Mouse (Mus musculus) G1E (cell line): ENCODE measurements around the gene Tmem88. TPM values are rescaled to one million over a fixed set of nuclear protein-coding genes. Genes with fewer than 3 reads are reported as not detected.

ENCODE experiments used
- ATAC-seq: 2 replicates; pipeline ENCODE4 v1.8.0; 2016; ENCODE audit warnings: mild to moderate bottlenecking; ENCODE audit not compliant: insufficient number of reproducible peaks, poor library complexity, low FRiP score, severe bottlenecking; ENCODE audit errors: extremely low read depth
- DNase-seq: peaks from one replicate; pipeline ENCODE4 v3.0.0; 2012; ENCODE audit warnings: low spot score
- H3K27me3 ChIP-seq: 2 replicates; pipeline ENCODE4 v1.6.1; 2012; ENCODE audit warnings: mild to moderate bottlenecking, low read length, inconsistent platforms; ENCODE audit not compliant: insufficient read depth
- H3K36me3 ChIP-seq: replicated peaks from 2 replicates; pipeline ENCODE3; 2012; ENCODE audit warnings: mild to moderate bottlenecking, inconsistent platforms
- H3K4me1 ChIP-seq: 2 replicates; pipeline ENCODE4 v1.6.1; 2012; ENCODE audit warnings: low read depth, low read length, inconsistent platforms, mixed read lengths; ENCODE audit not compliant: insufficient read depth
- H3K4me3 ChIP-seq: 2 replicates; pipeline ENCODE4 v1.5.1; 2012; ENCODE audit warnings: low read depth, mild to moderate bottlenecking, inconsistent platforms, low read length, moderate library complexity, mixed read lengths
- H3K9me3 ChIP-seq: replicated peaks from 2 replicates; pipeline ENCODE4 v1.6.1; 2012; ENCODE audit warnings: inconsistent platforms
- CTCF ChIP-seq: IDR thresholded peaks from 2 replicates; pipeline ENCODE4 v1.5.1; 2012; ENCODE audit warnings: low read depth, low read length, inconsistent platforms, mixed read lengths
- GATA1 ChIP-seq: IDR thresholded peaks from 2 replicates; pipeline ENCODE4 v1.6.1; 2012; ENCODE audit warnings: borderline replicate concordance, low read length, inconsistent platforms, mixed read lengths
- GATA2 ChIP-seq: IDR thresholded peaks from 2 replicates; pipeline ENCODE4 v1.6.1; 2012; ENCODE audit warnings: low read depth, low read length, inconsistent platforms, borderline replicate concordance
- POLR2AphosphoS5 ChIP-seq: IDR thresholded peaks from 2 replicates; pipeline ENCODE4 v1.6.1; 2012; ENCODE audit warnings: low read depth, low read length, inconsistent platforms; ENCODE audit not compliant: insufficient replicate concordance
- TAL1 ChIP-seq: conservative IDR thresholded peaks from 2 replicates; pipeline ENCODE4 v1.6.1; 2012; ENCODE audit warnings: low read depth, low read length, inconsistent platforms, mixed read lengths
- polyA plus RNA-seq: library from polyadenylated mRNA; stranded (reverse); fragments of >175 nt; gene quantifications from 2 replicates; pipeline ENCODE4 v1.2.3, GENCODE M21; 2012
- total RNA-seq, 2 experiments: library from RNA; stranded (forward) in 1 of 2; stranded (reverse) in 1 of 2; fragments of 200-1000 nt in 1 of 2; fragments of >200 nt in 1 of 2; fragmentation: Nextera tagmentation in 1 of 2; gene quantifications; 2 replicates each; pipeline ENCODE4 v1.2.3; 2014 to 2017

Tmem88 gene
- total and polyA plus RNA-seq, 3 experiments, result 0.93 to 2.6 (median 2.2) TPM

- no peak for DNase-seq
- Histone ChIP-seq H3K27me3 (no peaks in the 10 kb centered on the region), H3K9me3 (no peaks in the 10 kb centered on the region), H3K4me3 (no peak overlapping the region; the same call in 1 of the 2 replicates), H3K4me1 (peaks cover 86% of the 10 kb centered on the region), H3K36me3 (no peaks in the 10 kb centered on the region)
- no peak for ATAC-seq
- TF ChIP-seq POLR2AphosphoS5 (no peak), GATA1 (no peak), TAL1 (no peak), CTCF (no peak), GATA2 (no peak)
Measured at GRCm38 (mm10) chr11:69421131-69421977, 23.3 kb upstream of the Tmem88 start.

- ATAC-seq (no peak), DNase-seq (no peak)
- TF ChIP-seq GATA2, result no peak
- TF ChIP-seq CTCF, result no peak
- TF ChIP-seq GATA1, result no peak
- TF ChIP-seq TAL1, result no peak
- TF ChIP-seq POLR2AphosphoS5, result no peak
- Histone ChIP-seq H3K4me1 (peaks cover 79% of the 10 kb centered on the region), H3K4me3 (peak overlapping the region; percentile 78; the same call in 1 of the 2 replicates), H3K27me3 (no peaks in the 10 kb centered on the region), H3K36me3 (no peaks in the 10 kb centered on the region), H3K9me3 (no peaks in the 10 kb centered on the region)
Measured at GRCm38 (mm10) chr11:69420554-69421000, 22.5 kb upstream of the Tmem88 start.

- ATAC-seq, result 0 out of 2 replicates have a peak, but pooled peaks have one; percentile 9
- DNase-seq, result peak; percentile 90
- Histone ChIP-seq H3K4me3 (peak overlapping the region; percentile 78), H3K4me1 (peaks cover 80% of the 10 kb centered on the region), H3K9me3 (no peaks in the 10 kb centered on the region), H3K27me3 (no peaks in the 10 kb centered on the region), H3K36me3 (peaks cover 2% of the 10 kb centered on the region)
- TF ChIP-seq POLR2AphosphoS5 (no peak), GATA1 (no peak), GATA2 (no peak), CTCF (no peak), TAL1 (no peak; the same call in 1 of the 2 replicates)
Measured at GRCm38 (mm10) chr11:69419813-69420553, 21.9 kb upstream of the Tmem88 start.

GRCm38 (mm10) chr11:69419443-69419812 is 21.4 kb upstream of the Tmem88 start:
- ATAC-seq (no peak), DNase-seq (no peak)
- H3K9me3 ChIP-seq, result no peaks in the 10 kb centered on the region
- H3K4me3 ChIP-seq, result peak overlapping the region; percentile 78
- H3K4me1 ChIP-seq, result peaks cover 81% of the 10 kb centered on the region
- TF ChIP-seq CTCF (no peak), TAL1 (no peak), GATA1 (no peak), GATA2 (no peak), POLR2AphosphoS5 (no peak)
- no peaks in the 10 kb centered on the region for H3K27me3 ChIP-seq
- peaks cover 3% of the 10 kb centered on the region for H3K36me3 ChIP-seq

GRCm38 (mm10) chr11:69418481-69419442 is 20.7 kb upstream of the Tmem88 start:
- TF ChIP-seq CTCF, result no peak
- no peak for TF ChIP-seq POLR2AphosphoS5
- no peak for TF ChIP-seq GATA1
- no peak for TF ChIP-seq GATA2
- no peak for TF ChIP-seq TAL1
- Histone ChIP-seq H3K4me3 (peak overlapping the region; percentile 78), H3K9me3 (no peaks in the 10 kb centered on the region), H3K27me3 (no peaks in the 10 kb centered on the region), H3K36me3 (peaks cover 9% of the 10 kb centered on the region), H3K4me1 (peaks cover 81% of the 10 kb centered on the region)
- ATAC-seq (peak; percentile 73), DNase-seq (peak; percentile 95)
